Mouse (Mus musculus) embryonic fibroblast, embryonic 13.5 days (primary cell): ENCODE measurements around the gene Cdk5r2. TPM values are rescaled to one million over a fixed set of nuclear protein-coding genes. Genes with fewer than 3 reads are reported as not detected.

Experiments
- H3K27ac ChIP-seq: 2 replicates; pipeline ENCODE4 v1.5.1; 2012; ENCODE audit warnings: low read length, control low read depth, inconsistent platforms; ENCODE audit not compliant: insufficient read depth
- H3K4me1 ChIP-seq: 2 replicates; pipeline ENCODE4 v1.6.1; 2011; ENCODE audit warnings: low read length; ENCODE audit not compliant: control insufficient read depth, insufficient read depth
- H3K4me3 ChIP-seq: 2 replicates; pipeline ENCODE4 v1.5.1; 2011; ENCODE audit warnings: mild to moderate bottlenecking, control low read depth, low read length; ENCODE audit not compliant: insufficient read depth
- CTCF ChIP-seq: IDR thresholded peaks from 2 replicates; pipeline ENCODE4 v1.5.1; 2011; ENCODE audit warnings: mild to moderate bottlenecking, control low read depth, low read length, moderate library complexity, borderline replicate concordance; ENCODE audit not compliant: insufficient read depth
- POLR2A ChIP-seq: IDR thresholded peaks from 2 replicates; pipeline ENCODE4 v1.6.1; 2011; ENCODE audit warnings: low read depth, mild to moderate bottlenecking, control low read depth, low read length, moderate library complexity
- polyA plus RNA-seq: library from polyadenylated mRNA; stranded (reverse); fragments of >200 nt; gene quantifications from 2 replicates; pipeline ENCODE4 v1.2.4, GENCODE M21; 2011; ENCODE audit warnings: low read depth; ENCODE audit not compliant: missing spikeins, insufficient read length

Gene Cdk5r2
- polyA plus RNA-seq, 1 experiment = not detected

- no peaks in the 10 kb centered on the region for H3K4me1 ChIP-seq
- no peak overlapping the region for H3K4me3 ChIP-seq
- TF ChIP-seq CTCF = no peak
- no peak for TF ChIP-seq POLR2A
- no peak overlapping the region for H3K27ac ChIP-seq
Observed at GRCm38 (mm10) chr1:74902191-74902590, 47.5 kb downstream of the Cdk5r2 start.

Other genes with a start within 250 kb of the Cdk5r2 start
- gene Ttll4, start 193.2 kb upstream of the Cdk5r2 start, polyA plus RNA-seq = 29.4 and 42.5 TPM in 2 replicates
- gene Cyp27a1, start 141.4 kb upstream of the Cdk5r2 start, polyA plus RNA-seq = 0.51 and 2.1 TPM in 2 replicates
- gene Prkag3, start 105.7 kb upstream of the Cdk5r2 start, polyA plus RNA-seq = 0.26 and 0.32 TPM in 2 replicates
- not detected in 2 replicates for gene Wnt6, start 83.0 kb upstream of the Cdk5r2 start, polyA plus RNA-seq
- 1.8 and 2.7 TPM in 2 replicates for gene Wnt10a, start 63.4 kb upstream of the Cdk5r2 start, polyA plus RNA-seq
- gene Fev, start 30.5 kb downstream of the Cdk5r2 start, polyA plus RNA-seq = not detected in 2 replicates
- not detected in 2 replicates for gene Cryba2, start 38.2 kb downstream of the Cdk5r2 start, polyA plus RNA-seq
- not detected in 2 replicates for gene Cfap65, start 80.7 kb downstream of the Cdk5r2 start, polyA plus RNA-seq
- not detected in 2 replicates for gene Ihh, start 96.7 kb downstream of the Cdk5r2 start, polyA plus RNA-seq